Mouse (Mus musculus) kidney, embryonic 15.5 days (tissue): ENCODE measurements around the gene 1810030O07Rik. TPM values are rescaled to one million over a fixed set of nuclear protein-coding genes. Genes with fewer than 3 reads are reported as not detected.
"Not testable (repeated sequence)": the region's sequence is repeated elsewhere in the genome, so short reads cannot be mapped to it uniquely, and the experiment has no call there.

ENCODE experiments used
- ATAC-seq: fragments of 200-750 bp; cut with Nextera tagmentation; replicated peaks from 2 replicates; pipeline ENCODE4 v1.8.0; 2017; ENCODE audit warnings: moderate TSS enrichment; ENCODE audit not compliant: low FRiP score
- H3K27ac ChIP-seq: fragments of 300-500 bp; sonication (generic); 2 replicates; pipeline ENCODE4 v1.5.1; 2015; ENCODE audit warnings: mild to moderate bottlenecking, inconsistent platforms
- H3K27me3 ChIP-seq: fragments of 300-500 bp; sonication (generic); 2 replicates; pipeline ENCODE4 v1.6.1; 2015; ENCODE audit warnings: inconsistent platforms
- H3K36me3 ChIP-seq: fragments of 300-500 bp; sonication (generic); 2 replicates; pipeline ENCODE4 v1.6.1; 2015; ENCODE audit warnings: inconsistent platforms
- H3K4me1 ChIP-seq: fragments of 300-500 bp; sonication (generic); 2 replicates; pipeline ENCODE4 v1.6.1; 2015; ENCODE audit warnings: inconsistent platforms
- H3K4me2 ChIP-seq: fragments of 300-500 bp; sonication (generic); 2 replicates; pipeline ENCODE4 v1.6.1; 2015; ENCODE audit warnings: moderate library complexity, mild to moderate bottlenecking, inconsistent platforms
- H3K4me3 ChIP-seq: fragments of 300-500 bp; sonication (generic); replicated peaks from 2 replicates; pipeline ENCODE4 v1.5.1; 2015; ENCODE audit warnings: mild to moderate bottlenecking, inconsistent platforms
- H3K9ac ChIP-seq: fragments of 300-500 bp; sonication (generic); 2 replicates; pipeline ENCODE4 v1.6.1; 2015; ENCODE audit warnings: mild to moderate bottlenecking, inconsistent platforms
- H3K9me3 ChIP-seq: fragments of 300-500 bp; sonication (generic); replicated peaks from 2 replicates; pipeline ENCODE4 v1.6.1; 2016; ENCODE audit warnings: inconsistent platforms
- WGBS: fragments of 180-500 bp; shearing (Covaris S2); methylation state at CpG from one replicate; pipeline ENCODE4 v1.1.7; 2015; ENCODE audit warnings: mixed read lengths; 5-methylcytosine and 5-hydroxymethylcytosine counted together
- polyA plus RNA-seq: library from polyadenylated mRNA; unstranded; fragments of >200 nt; fragmentation: Nextera tagmentation; extraction: Ambion mirVana; gene quantifications from 2 replicates; pipeline ENCODE4 v1.2.1, GENCODE M21; 2015

1810030O07Rik gene
- polyA plus RNA-seq, result 38.1 and 38.9 TPM in 2 replicates

GRCm38 (mm10) chrX:12673054-12673775, at the start of gene 1810030O07Rik:
1810030O07Rik (minus strand) TSS chrX:12673668.
- peak within 1 kb of the TSS; percentile 94 for H3K27ac ChIP-seq
- H3K4me3 ChIP-seq, result peak within 1 kb of the TSS; percentile 71
- peaks cover 3% of the 10 kb centered on the region; the same call in 1 of the 2 replicates for H3K4me1 ChIP-seq
- peak; percentile 100 for ATAC-seq
- H3K4me2 ChIP-seq, result peak within 1 kb of the TSS; percentile 58
- peak within 1 kb of the TSS; percentile 61 for H3K9ac ChIP-seq
- WGBS, result 10% methylated on average over 42 of the region's 42 CpGs
- H3K9me3 ChIP-seq, result no peaks in the 10 kb centered on the region
- H3K36me3 ChIP-seq, result peaks cover 16% of the 10 kb centered on the region
- peaks cover 17% of the 10 kb centered on the region for H3K27me3 ChIP-seq

DNA sequence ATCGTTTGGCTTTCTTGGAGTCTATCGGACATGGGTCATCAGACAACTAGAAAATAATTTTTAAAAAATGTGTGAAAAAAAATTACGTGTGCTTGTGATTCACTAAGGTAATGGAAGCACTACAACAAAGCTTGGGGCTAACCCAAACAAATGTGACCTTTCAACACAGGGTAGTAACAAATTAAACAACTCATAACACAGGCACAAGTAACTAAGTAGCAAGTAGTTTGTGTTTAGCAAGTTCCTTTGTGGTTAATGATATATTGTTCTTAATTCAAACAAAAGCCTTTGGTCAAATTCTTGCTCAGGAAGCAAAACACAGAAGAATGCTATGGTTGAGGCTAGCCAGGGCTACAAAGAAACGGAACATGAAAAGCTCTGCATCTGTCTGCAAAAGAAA, 42.6 kb upstream of the 1810030O07Rik start:
- H3K27me3 ChIP-seq, result no peaks in the 10 kb centered on the region
- H3K27ac ChIP-seq, result no peak overlapping the region
- H3K4me2 ChIP-seq, result no peak overlapping the region
- peaks cover 52% of the 10 kb centered on the region; the same call in 1 of the 2 replicates for H3K36me3 ChIP-seq
- 88% methylated on average over 4 of the region's 4 CpGs for WGBS
- H3K4me3 ChIP-seq, result no peak overlapping the region
- no peaks in the 10 kb centered on the region for H3K9me3 ChIP-seq
- no peak overlapping the region for H3K9ac ChIP-seq
- no peaks in the 10 kb centered on the region for H3K4me1 ChIP-seq
- no peak for ATAC-seq

DNA sequence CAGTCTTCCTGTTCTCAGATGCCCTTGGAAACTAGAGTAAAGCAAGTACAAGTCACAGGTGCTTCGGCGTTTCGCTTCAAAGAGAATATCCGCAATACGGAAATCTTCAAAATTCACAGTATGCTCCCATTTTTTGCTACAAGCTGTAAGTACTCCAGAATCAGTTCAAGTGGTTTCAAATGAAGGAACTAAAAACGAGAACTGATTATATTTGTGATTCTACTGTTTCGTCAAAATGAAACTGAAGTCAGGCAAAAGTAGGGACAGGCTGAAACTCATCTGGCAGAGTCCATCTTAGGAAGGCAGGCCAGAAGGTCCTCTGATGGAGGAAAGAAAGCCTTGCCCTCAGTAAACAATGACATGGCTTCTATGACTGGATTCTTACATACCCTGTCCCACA, 40.3 kb upstream of the 1810030O07Rik start:
- Histone ChIP-seq H3K9ac (no peak overlapping the region), H3K4me3 (no peak overlapping the region), H3K27ac (no peak overlapping the region), H3K4me1 (no peaks in the 10 kb centered on the region), H3K36me3 (peaks cover 43% of the 10 kb centered on the region; the same call in 1 of the 2 replicates), H3K27me3 (no peaks in the 10 kb centered on the region), H3K9me3 (no peaks in the 10 kb centered on the region), H3K4me2 (no peak overlapping the region)
- 89% methylated on average over 7 of the region's 7 CpGs for WGBS
- ATAC-seq, result no peak

DNA sequence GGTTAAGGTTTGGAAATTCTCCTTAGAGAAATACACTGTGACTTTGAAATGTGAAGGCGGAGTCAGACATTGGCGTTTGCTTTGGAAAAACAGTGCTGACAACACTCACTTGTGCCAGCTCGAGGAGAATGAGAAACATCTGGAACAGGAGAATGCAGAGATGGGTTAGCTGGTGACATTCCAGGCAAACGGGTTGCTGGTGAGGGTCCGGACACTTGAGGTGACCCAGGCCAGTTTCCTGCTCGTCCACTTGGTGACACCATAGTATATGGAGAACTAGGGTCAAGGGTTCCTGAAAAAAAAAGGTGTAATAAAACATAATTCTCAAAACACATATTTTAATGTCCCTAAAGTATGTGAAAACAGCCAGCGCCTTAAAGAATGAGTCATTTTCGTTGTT, 13.4 kb upstream of the 1810030O07Rik start:
- Histone ChIP-seq H3K4me2 (no peak overlapping the region), H3K27me3 (peaks cover 6% of the 10 kb centered on the region; the same call in 1 of the 2 replicates), H3K9ac (no peak overlapping the region), H3K9me3 (no peaks in the 10 kb centered on the region), H3K4me3 (no peak overlapping the region), H3K27ac (no peak overlapping the region), H3K4me1 (no peaks in the 10 kb centered on the region), H3K36me3 (peaks cover 30% of the 10 kb centered on the region)
- ATAC-seq, result no peak
- WGBS, result 64% methylated on average over 8 of the region's 8 CpGs

DNA sequence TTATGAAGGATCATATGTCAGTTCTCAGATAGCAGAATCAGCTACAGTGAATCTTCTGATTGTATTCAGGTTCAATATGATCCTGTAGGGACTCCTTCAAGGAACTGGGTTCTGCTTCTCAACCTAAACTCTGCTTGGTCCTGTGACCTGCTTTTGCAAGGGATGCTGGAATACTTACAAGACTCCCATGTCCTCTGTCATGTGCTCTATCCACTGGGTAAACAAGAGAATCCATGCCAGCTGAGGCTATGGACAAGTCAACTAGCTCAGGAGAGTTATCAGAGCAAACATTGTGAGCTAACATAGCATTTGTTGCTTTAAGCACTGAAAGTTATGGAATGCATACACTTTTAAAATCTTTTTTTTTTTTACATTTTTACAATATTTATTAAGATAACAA, 12.6 kb upstream of the 1810030O07Rik start:
- ATAC-seq, result no peak
- Histone ChIP-seq H3K4me1 (no peaks in the 10 kb centered on the region), H3K4me2 (no peak overlapping the region), H3K9ac (no peak overlapping the region), H3K4me3 (no peak overlapping the region), H3K9me3 (no peaks in the 10 kb centered on the region), H3K27me3 (peaks cover 6% of the 10 kb centered on the region; the same call in 1 of the 2 replicates), H3K36me3 (peaks cover 28% of the 10 kb centered on the region), H3K27ac (no peak overlapping the region)

DNA sequence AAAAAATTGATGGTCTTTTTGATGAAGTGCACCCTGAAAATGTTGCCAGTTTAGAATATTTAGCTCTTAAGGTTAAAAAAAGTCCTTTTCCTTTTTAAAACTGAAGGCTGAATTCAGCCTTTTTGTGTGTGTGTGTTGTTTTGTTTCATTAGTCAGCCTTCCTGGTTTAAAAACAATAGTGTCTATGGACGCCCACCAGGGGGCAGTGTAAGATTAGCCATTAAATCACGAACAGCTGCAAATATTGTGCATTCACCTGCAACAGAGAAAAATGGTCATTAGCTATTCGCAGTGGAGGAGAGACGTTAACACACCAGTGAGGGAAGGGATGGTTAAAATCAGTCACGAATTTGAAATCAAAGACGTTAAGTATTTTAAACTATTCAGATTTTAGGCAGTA, 3.9 kb upstream of the 1810030O07Rik start:
- H3K9ac ChIP-seq, result no peak overlapping the region
- no peak for ATAC-seq

DNA sequence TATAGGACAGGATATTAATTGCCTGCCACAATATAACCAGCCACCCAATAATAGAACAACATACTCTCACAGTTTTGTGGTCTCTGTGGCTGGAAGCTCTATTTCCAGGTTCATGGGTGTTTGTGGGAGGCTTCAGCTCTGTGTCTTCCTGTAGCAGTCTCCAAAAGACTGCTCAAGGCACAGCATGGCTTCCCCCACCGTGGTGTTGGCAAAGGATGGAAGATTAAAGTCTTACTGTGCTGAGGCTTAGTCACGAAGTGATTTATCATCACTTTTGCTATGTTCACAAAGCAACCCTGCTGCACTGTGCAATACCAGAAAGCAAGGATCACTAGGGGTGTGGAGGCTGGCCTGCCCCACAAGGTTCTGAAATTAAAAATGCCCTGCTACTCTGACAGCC, 19.6 kb downstream of the 1810030O07Rik start:
- ATAC-seq, result no peak
- WGBS, result 73% methylated on average over 2 of the region's 2 CpGs
- H3K4me1 ChIP-seq, result no peaks in the 10 kb centered on the region
- peaks cover 3% of the 10 kb centered on the region; the same call in 1 of the 2 replicates for H3K27me3 ChIP-seq
- no peaks in the 10 kb centered on the region for H3K9me3 ChIP-seq
- no peak overlapping the region for H3K4me2 ChIP-seq
- no peak overlapping the region for H3K9ac ChIP-seq
- no peak overlapping the region for H3K4me3 ChIP-seq
- H3K36me3 ChIP-seq, result peaks cover 41% of the 10 kb centered on the region
- no peak overlapping the region for H3K27ac ChIP-seq

More for the DNA sequence above, 3.9 kb upstream of the 1810030O07Rik start:
- Histone ChIP-seq H3K4me2 (no peak overlapping the region), H3K4me1 (peaks cover 3% of the 10 kb centered on the region; the same call in 1 of the 2 replicates), H3K4me3 (no peak overlapping the region), H3K27ac (no peak overlapping the region), H3K36me3 (peaks cover 21% of the 10 kb centered on the region), H3K27me3 (peaks cover 21% of the 10 kb centered on the region), H3K9me3 (no peaks in the 10 kb centered on the region)
- 27% methylated on average over 6 of the region's 6 CpGs for WGBS

GRCm38 (mm10) chrX:12651906-12652305, 21.6 kb downstream of the 1810030O07Rik start:
- no peak overlapping the region for H3K9ac ChIP-seq
- no peaks in the 10 kb centered on the region for H3K4me1 ChIP-seq
- no peak overlapping the region for H3K4me2 ChIP-seq
- no peaks in the 10 kb centered on the region for H3K27me3 ChIP-seq
- 92% methylated on average over 16 of the region's 16 CpGs for WGBS
- ATAC-seq, result no peak
- H3K36me3 ChIP-seq, result peaks cover 25% of the 10 kb centered on the region
- no peaks in the 10 kb centered on the region for H3K9me3 ChIP-seq
- no peak overlapping the region for H3K27ac ChIP-seq
- no peak overlapping the region for H3K4me3 ChIP-seq

DNA sequence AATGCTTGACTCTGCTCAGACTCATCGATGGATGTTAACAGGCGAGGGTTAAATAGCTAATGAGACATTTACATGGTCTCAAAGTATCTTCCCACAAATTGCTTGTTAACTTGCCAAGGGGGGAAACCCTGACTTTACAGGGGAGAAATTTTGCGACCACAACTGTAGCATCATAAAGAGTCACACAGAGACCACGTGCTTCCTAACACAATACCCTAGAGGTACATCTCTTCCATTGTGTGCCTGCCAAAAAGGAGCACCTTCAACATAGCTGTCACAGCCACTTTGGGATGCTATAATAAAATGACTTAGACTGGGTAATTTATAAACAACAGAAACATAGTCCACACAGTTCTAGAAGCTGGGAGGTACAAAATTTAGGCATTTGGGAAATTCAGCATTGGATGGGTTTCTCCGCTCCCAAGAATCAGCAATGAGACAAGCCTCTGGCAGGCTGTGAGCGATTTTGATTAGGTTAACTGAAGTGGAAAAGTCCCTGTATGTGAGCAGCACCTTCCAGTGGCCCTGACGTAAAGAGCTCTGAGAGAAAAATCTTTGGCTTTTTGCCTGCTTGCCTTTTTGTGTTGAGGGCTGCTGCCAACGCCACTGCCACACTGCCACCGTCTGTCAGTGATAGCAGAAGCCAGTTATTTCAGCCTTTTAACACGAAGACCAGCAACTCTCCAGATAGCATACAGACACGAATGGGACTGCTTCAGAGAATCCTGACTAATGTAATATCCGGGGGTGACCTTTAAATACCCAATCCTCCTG, 27.8 kb downstream of the 1810030O07Rik start:
- Histone ChIP-seq H3K9me3 (no peaks in the 10 kb centered on the region), H3K9ac (no peak overlapping the region), H3K27ac (no peak overlapping the region), H3K4me2 (no peak overlapping the region), H3K4me1 (no peaks in the 10 kb centered on the region), H3K27me3 (peaks cover 5% of the 10 kb centered on the region; the same call in 1 of the 2 replicates), H3K4me3 (no peak overlapping the region), H3K36me3 (0 out of 2 replicates have a peak, but pooled peaks cover 4% of the 10 kb centered on the region)
- WGBS, result 68% methylated on average over 12 of the region's 12 CpGs
- no peak for ATAC-seq

DNA sequence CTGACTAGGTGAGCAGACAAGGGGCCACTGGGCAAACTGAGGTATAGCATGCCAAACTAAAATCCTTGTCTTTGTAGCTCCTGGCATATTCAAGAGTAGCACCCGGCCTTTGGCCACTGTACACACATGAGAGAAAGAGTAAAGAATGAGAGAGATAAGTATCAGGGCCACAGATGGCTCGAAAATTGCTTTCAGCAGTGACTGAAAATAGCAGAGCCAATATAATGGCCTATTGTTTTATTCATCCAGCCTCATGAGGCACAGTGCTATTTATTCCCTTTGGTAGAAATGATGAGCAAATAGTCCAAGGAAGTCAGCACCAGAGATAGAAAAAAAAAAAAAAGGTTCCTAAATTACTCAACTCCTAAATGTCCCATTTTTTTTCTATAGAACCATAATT, 28.5 kb downstream of the 1810030O07Rik start:
- H3K36me3 ChIP-seq, result 0 out of 2 replicates have a peak, but pooled peaks cover 2% of the 10 kb centered on the region
- H3K4me3 ChIP-seq, result no peak overlapping the region
- H3K27me3 ChIP-seq, result peaks cover 6% of the 10 kb centered on the region; the same call in 1 of the 2 replicates
- H3K9ac ChIP-seq, result no peak overlapping the region
- no peak overlapping the region for H3K27ac ChIP-seq
- 51% methylated on average over 2 of the region's 2 CpGs for WGBS
- no peak for ATAC-seq
- H3K9me3 ChIP-seq, result no peaks in the 10 kb centered on the region
- no peak overlapping the region for H3K4me2 ChIP-seq
- H3K4me1 ChIP-seq, result no peaks in the 10 kb centered on the region

GRCm38 (mm10) chrX:12625131-12625530, 48.3 kb downstream of the 1810030O07Rik start:
- Histone ChIP-seq H3K36me3 (no peaks in the 10 kb centered on the region), H3K27me3 (no peaks in the 10 kb centered on the region), H3K9ac (no peak overlapping the region), H3K4me1 (no peaks in the 10 kb centered on the region), H3K4me2 (no peak overlapping the region), H3K27ac (no peak overlapping the region), H3K4me3 (no peak overlapping the region), H3K9me3 (no peaks in the 10 kb centered on the region)
- no peak for ATAC-seq
- 76% methylated on average over 3 of the region's 4 CpGs for WGBS

DNA sequence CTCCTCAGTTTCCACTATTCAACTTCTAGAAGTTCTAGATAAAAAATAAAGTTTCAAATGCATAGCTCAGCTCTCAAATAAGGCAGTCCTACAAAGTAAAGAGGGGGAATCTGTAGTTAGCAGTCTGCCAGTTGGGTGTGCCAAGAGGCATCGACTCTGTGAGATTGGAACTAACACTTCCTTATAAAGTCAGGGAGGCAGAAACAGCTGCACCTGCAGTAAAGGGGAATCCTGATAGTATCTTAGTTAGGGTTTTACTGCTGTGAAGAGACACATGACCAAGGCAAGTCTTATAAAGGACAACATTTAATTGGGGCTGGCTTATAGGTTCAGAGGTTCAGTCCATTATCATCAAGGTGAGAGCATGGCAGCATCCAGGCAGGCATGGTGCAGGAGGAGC, 61.1 kb downstream of the 1810030O07Rik start:
- not testable (repeated sequence) for H3K9me3 ChIP-seq, H3K4me3 ChIP-seq, H3K4me2 ChIP-seq, H3K27ac ChIP-seq, H3K4me1 ChIP-seq, ATAC-seq, H3K9ac ChIP-seq
- Histone ChIP-seq H3K27me3 (peaks cover 11% of the 10 kb centered on the region; the same call in 1 of the 2 replicates), H3K36me3 (peaks cover 18% of the 10 kb centered on the region)
- WGBS, result 88% methylated on average over 1 of the region's 1 CpGs
